Mouse (Mus musculus) hindbrain, postnatal 0 days (tissue): ENCODE data around the gene Nr6a1. TPM values are rescaled to one million over a fixed set of nuclear protein-coding genes. Genes with fewer than 3 reads are reported as not detected.

Source experiments
- ATAC-seq: fragments of 200-750 bp; cut with Nextera tagmentation; 2 replicates; pipeline ENCODE4 v1.8.0; 2017; ENCODE audit warnings: mild to moderate bottlenecking, moderate TSS enrichment, moderate library complexity
- DNase-seq: peaks from one replicate; pipeline ENCODE4 v3.0.0-alpha.2; 2015; ENCODE audit warnings: low spot score
- H3K27ac ChIP-seq: fragments of 300-500 bp; sonication (generic); 2 replicates; pipeline ENCODE4 v1.5.1; 2014; ENCODE audit warnings: mild to moderate bottlenecking
- H3K27me3 ChIP-seq: fragments of 300-500 bp; sonication (generic); 2 replicates; pipeline ENCODE4 v1.6.1; 2014; ENCODE audit warnings: low read length, mixed read lengths; ENCODE audit not compliant: insufficient read depth
- H3K36me3 ChIP-seq: fragments of 300-500 bp; sonication (generic); 2 replicates; pipeline ENCODE4 v1.6.1; 2014; ENCODE audit warnings: low read length, mixed read lengths; ENCODE audit not compliant: insufficient read depth
- H3K4me1 ChIP-seq: fragments of 300-500 bp; sonication (generic); 2 replicates; pipeline ENCODE4 v1.6.1; 2014; ENCODE audit warnings: antibody characterized with exemption, low read length, mixed read lengths; ENCODE audit not compliant: insufficient read depth
- H3K4me2 ChIP-seq: fragments of 300-500 bp; sonication (generic); 2 replicates; pipeline ENCODE4 v1.6.1; 2014; ENCODE audit warnings: low read depth, mild to moderate bottlenecking, low read length, moderate library complexity, mixed read lengths
- H3K4me3 ChIP-seq: fragments of 300-500 bp; sonication (generic); 2 replicates; pipeline ENCODE4 v1.5.1; 2014; ENCODE audit warnings: low read length
- H3K9ac ChIP-seq: fragments of 300-500 bp; sonication (generic); replicated peaks from 2 replicates; pipeline ENCODE4 v1.6.1; 2014; ENCODE audit warnings: mild to moderate bottlenecking, low read length, moderate library complexity, mixed read lengths
- H3K9me3 ChIP-seq: fragments of 300-500 bp; sonication (generic); 2 replicates; pipeline ENCODE4 v1.6.1; 2016; ENCODE audit warnings: low read length, mixed read lengths
- CTCF ChIP-seq: IDR thresholded peaks from 2 replicates; pipeline ENCODE4 v1.5.1; 2016; ENCODE audit warnings: antibody characterized with exemption, control low read depth, low read depth
- WGBS: fragments of 180-500 bp; shearing (Covaris S2); extraction: QIAGEN DNeasy Blood & Tissue Kit; methylation state at CpG from one replicate; pipeline ENCODE4 v1.1.7; 2014; 5-methylcytosine and 5-hydroxymethylcytosine counted together
- polyA plus RNA-seq: library from polyadenylated mRNA; unstranded; fragments of >200 nt; fragmentation: Nextera tagmentation; extraction: Ambion mirVana; gene quantifications from 2 replicates; pipeline ENCODE4 v1.2.1, GENCODE M21; 2015
- total RNA-seq: library from RNA; depleted of rRNA; stranded (reverse); fragments of >200 nt; gene quantifications from 2 replicates; pipeline ENCODE4 v1.2.3, GENCODE M21; 2014

Nr6a1 gene
- total and polyA plus RNA-seq, 2 experiments from 2014 or later: 1.6 to 9.0 TPM

DNA sequence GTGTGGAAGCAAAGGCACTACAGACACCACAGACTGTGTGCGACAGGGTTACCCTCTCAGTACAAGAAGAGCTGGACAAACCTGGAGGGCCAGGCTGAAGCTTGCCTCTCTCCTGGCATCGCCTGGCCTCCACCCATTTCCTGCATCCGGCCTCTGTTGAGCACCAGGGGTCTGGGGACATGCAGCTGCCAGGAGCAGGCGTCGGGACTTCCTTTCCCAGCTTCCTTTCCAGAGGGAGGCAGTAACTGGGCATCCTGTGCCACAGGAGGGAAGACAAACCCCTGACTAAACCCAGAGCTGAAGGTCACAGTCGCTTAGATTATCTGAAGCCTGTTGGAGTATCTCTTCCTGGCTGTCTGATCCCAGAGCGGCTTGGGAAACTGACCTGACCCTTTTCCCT, 20.1 kb upstream of the Nr6a1 start:
- Histone ChIP-seq H3K4me1 (peaks cover 6% of the 10 kb centered on the region; the same call in 1 of the 2 replicates), H3K9me3 (no peaks in the 10 kb centered on the region), H3K4me3 (no peak overlapping the region), H3K4me2 (no peak overlapping the region), H3K36me3 (no peaks in the 10 kb centered on the region), H3K27me3 (no peaks in the 10 kb centered on the region), H3K9ac (no peak overlapping the region), H3K27ac (no peak overlapping the region)
- TF ChIP-seq CTCF: no peak
- DNase-seq (no peak), ATAC-seq (no peak)
- WGBS: 74% methylated on average over 7 of the region's 7 CpGs

DNA sequence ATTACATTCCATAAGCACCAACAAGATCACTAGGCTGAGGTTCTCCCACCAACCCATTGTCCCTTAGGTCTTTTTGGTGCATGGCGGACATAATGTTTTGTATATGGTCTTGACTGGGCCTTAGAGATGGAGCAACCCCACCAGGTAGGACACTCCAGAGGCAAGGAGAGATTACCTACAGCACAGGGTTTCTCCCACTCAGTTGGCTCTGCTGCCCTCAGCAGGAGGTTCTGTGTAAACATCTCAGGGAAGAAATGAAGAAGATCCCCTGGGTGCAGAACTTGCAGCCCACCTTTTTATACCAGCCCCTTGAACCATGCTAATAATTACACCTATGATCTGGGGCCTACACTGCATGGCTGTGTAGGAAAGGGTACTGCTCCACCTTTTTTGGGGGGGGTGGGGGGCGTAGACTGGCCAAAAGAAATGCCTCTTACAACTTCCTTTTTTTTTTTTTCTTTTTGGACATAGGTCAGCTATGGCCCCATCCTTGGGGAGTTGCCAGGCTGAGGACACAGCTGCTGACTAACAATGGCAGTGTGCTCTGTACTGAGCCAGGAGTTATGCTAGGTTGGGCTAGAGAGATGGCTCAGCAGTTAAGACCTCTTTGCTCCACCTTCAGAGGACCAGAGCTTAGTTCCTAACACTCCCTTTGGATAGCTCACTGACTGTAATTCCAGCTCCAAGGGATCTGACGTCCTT, 17.1 kb upstream of the Nr6a1 start:
- DNase-seq: no peak
- no peaks in the 10 kb centered on the region for H3K36me3 ChIP-seq
- peak; percentile 13; the same call in 1 of the 2 replicates for TF ChIP-seq CTCF
- no peak overlapping the region for H3K4me2 ChIP-seq
- H3K9me3 ChIP-seq: no peaks in the 10 kb centered on the region
- no peak for ATAC-seq
- no peaks in the 10 kb centered on the region for H3K27me3 ChIP-seq
- no peaks in the 10 kb centered on the region for H3K4me1 ChIP-seq
- no peak overlapping the region for H3K27ac ChIP-seq
- WGBS: 70% methylated on average over 3 of the region's 3 CpGs
- H3K9ac ChIP-seq: no peak overlapping the region
- no peak overlapping the region for H3K4me3 ChIP-seq

DNA sequence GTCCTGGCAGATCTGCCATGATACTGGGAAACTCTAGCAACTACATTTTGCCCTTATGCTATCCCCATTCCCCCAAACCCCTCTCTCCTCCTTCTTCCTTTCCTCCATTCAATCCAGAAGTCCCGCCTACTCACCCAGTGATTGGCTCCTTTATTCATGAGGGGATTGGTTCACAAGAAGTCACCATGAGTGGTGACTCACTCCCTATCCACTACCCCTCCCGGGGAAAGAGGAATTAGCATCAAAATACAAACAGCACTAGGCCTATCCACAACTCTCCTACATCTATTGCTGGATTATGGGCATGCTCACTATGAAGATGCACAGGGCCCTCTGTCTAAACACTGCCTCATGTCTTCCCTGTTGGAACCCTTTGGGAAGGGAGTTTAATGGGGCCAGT, 16.5 kb upstream of the Nr6a1 start:
- ATAC-seq (no peak), DNase-seq (no peak)
- Histone ChIP-seq H3K4me2 (no peak overlapping the region), H3K27me3 (no peaks in the 10 kb centered on the region), H3K4me3 (no peak overlapping the region), H3K9me3 (no peaks in the 10 kb centered on the region), H3K36me3 (no peaks in the 10 kb centered on the region), H3K9ac (no peak overlapping the region), H3K4me1 (no peaks in the 10 kb centered on the region), H3K27ac (no peak overlapping the region)
- TF ChIP-seq CTCF: no peak
- WGBS: 56% methylated on average over 2 of the region's 2 CpGs

DNA sequence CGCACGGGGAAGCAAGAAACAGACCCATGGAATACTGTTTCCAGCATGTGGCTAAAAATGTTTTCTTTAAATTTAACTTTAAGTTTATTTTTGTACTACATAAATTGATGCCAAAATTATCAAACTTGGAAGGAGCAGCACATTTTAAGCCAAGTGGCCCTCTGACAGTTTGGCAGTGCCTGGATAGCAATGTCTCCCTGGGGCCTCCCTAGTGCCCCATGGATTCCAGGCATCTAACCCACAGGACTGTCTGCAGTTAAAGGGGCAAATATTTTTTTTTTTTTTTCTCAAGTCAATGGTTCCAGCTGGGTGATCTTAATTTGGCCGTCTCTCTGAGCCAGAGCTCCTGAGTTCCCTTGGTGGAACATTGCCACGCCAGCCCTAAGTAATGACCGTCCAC, 15.7 kb upstream of the Nr6a1 start:
- Histone ChIP-seq H3K27me3 (no peaks in the 10 kb centered on the region), H3K9me3 (no peaks in the 10 kb centered on the region), H3K9ac (no peak overlapping the region), H3K27ac (no peak overlapping the region), H3K4me3 (no peak overlapping the region), H3K4me1 (no peaks in the 10 kb centered on the region), H3K4me2 (no peak overlapping the region), H3K36me3 (no peaks in the 10 kb centered on the region)
- 75% methylated on average over 5 of the region's 5 CpGs for WGBS
- ATAC-seq: no peak
- no peak for DNase-seq
- no peak for TF ChIP-seq CTCF

DNA sequence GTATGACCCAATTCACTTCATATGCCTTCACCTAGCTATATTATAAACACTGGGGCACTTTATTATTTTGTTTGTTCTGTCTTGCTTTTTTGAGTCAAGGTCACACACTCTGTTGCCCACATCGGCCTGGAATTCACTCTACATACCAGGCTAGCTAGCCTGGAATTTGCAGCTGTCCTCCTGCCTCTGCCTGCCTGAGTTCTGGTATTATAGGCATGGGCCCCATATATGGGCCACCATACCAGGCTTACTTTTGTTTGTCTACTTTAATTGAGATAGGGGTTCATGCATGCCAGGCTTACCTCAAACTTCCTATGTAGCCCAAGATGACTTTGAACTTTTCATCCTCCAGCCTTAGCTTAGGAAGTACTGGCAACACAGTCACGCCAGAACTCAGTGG, 14.4 kb upstream of the Nr6a1 start:
- Histone ChIP-seq H3K4me2 (no peak overlapping the region), H3K36me3 (no peaks in the 10 kb centered on the region), H3K4me1 (no peaks in the 10 kb centered on the region), H3K9ac (no peak overlapping the region), H3K9me3 (no peaks in the 10 kb centered on the region), H3K4me3 (no peak overlapping the region), H3K27ac (no peak overlapping the region), H3K27me3 (no peaks in the 10 kb centered on the region)
- DNase-seq (no peak), ATAC-seq (no peak)
- 92% methylated on average over 2 of the region's 2 CpGs for WGBS
- TF ChIP-seq CTCF: no peak

DNA sequence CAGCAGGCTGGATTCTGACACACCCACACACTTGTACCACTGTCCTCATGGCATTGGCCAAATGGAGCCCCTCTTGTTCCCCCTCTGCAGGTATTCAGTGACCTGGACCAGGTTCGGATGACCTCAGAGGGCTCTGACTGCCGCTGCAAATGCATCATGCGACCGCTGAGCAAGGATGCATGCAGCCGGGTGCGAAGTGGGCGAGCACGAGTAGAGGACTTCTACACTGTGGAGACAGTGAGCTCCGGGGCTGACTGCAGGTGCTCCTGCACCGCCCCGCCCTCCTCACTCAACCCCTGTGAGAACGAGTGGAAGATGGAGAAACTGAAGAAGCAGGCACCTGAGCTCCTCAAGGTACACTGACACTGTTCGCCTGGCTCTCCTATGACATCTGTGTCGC, 13.9 kb upstream of the Nr6a1 start:
- H3K27me3 ChIP-seq: no peaks in the 10 kb centered on the region
- whole genome bisulfite sequencing: 90% methylated on average over 14 of the region's 14 CpGs
- no peaks in the 10 kb centered on the region for H3K4me1 ChIP-seq
- no peak overlapping the region for H3K4me3 ChIP-seq
- DNase-seq (no peak), ATAC-seq (no peak)
- H3K9me3 ChIP-seq: no peaks in the 10 kb centered on the region
- no peak overlapping the region for H3K9ac ChIP-seq
- H3K36me3 ChIP-seq: no peaks in the 10 kb centered on the region
- no peak for TF ChIP-seq CTCF
- no peak overlapping the region for H3K27ac ChIP-seq
- H3K4me2 ChIP-seq: no peak overlapping the region

DNA sequence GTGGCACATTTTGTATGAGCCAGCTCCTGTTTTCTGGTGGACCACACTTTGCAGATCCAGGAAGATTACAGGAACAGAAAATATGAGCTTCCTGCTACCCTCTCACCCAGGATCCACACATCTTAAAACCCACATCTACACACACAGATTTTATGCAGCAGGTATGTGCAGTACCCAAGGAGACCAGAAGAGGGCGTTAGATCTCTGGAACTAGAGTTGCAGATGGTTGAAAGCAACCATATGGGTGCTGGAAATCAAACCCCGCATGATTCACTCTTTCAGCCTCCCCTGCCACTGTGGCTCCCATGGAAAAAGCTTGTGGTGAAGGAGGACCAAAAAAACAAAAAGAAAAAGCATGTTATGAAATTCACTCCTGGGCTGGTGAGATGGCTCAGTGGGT, 11.6 kb upstream of the Nr6a1 start:
- TF ChIP-seq CTCF: peak; percentile 31
- Histone ChIP-seq H3K27me3 (no peaks in the 10 kb centered on the region), H3K4me3 (no peak overlapping the region), H3K4me2 (no peak overlapping the region), H3K36me3 (no peaks in the 10 kb centered on the region), H3K9me3 (no peaks in the 10 kb centered on the region), H3K4me1 (no peaks in the 10 kb centered on the region), H3K27ac (no peak overlapping the region), H3K9ac (no peak overlapping the region)
- ATAC-seq (no peak), DNase-seq (no peak)
- WGBS: 67% methylated on average over 2 of the region's 2 CpGs
